Mouse (Mus musculus) bone marrow macrophage, adult 2 months (primary cell): ENCODE measurements around the gene Map3k5. TPM values are rescaled to one million over a fixed set of nuclear protein-coding genes. Genes with fewer than 3 reads are reported as not detected.

Source experiments
- H3K27ac ChIP-seq: 2 replicates; pipeline ENCODE4 v1.5.1; 2012; ENCODE audit warnings: low read depth, low read length; ENCODE audit not compliant: insufficient read depth
- H3K4me1 ChIP-seq: 2 replicates; pipeline ENCODE4 v1.6.1; 2012; ENCODE audit warnings: low read length; ENCODE audit not compliant: control insufficient read depth, insufficient read depth
- H3K4me3 ChIP-seq: 2 replicates; pipeline ENCODE4 v1.5.1; 2012; ENCODE audit warnings: mild to moderate bottlenecking, low read length, moderate library complexity; ENCODE audit not compliant: insufficient read depth
- CTCF ChIP-seq: IDR thresholded peaks from 2 replicates; pipeline ENCODE4 v1.5.1; 2012; ENCODE audit warnings: low read depth, mild to moderate bottlenecking, low read length, moderate library complexity
- POLR2A ChIP-seq: IDR thresholded peaks from 2 replicates; pipeline ENCODE4 v1.6.1; 2012; ENCODE audit warnings: mild to moderate bottlenecking, low read depth, low read length, borderline replicate concordance
- polyA plus RNA-seq: library from polyadenylated mRNA; stranded (reverse); fragments of >200 nt; gene quantifications from 2 replicates; pipeline ENCODE4 v1.2.4, GENCODE M21; 2012; ENCODE audit not compliant: missing spikeins, insufficient read depth, insufficient read length

Gene Map3k5
- polyA plus RNA-seq, 1 experiment = 22.0 TPM

DNA sequence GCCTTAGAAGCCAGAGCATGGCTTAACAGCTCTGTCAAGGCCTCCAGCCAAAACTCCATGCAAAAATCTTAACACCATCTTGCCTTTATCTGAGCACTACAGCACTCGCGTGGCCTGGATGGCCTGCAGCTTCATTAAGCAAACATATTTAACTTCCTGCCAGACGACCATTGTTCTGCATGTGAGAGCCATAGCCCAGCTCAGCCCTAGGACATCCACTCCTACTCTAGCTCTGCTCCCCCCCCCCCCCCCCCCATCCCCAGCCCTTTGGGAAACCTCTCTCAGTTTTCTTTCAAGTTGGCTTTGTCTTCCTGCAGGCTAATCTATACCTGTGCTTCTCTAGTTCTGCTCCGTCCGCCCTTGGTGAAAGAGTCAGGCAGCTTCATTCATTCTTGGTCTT lies 67.7 kb downstream of the Map3k5 start:
- TF ChIP-seq POLR2A = no peak
- TF ChIP-seq CTCF = no peak
- H3K4me3 ChIP-seq = no peak overlapping the region
- no peak overlapping the region for H3K27ac ChIP-seq
- H3K4me1 ChIP-seq = peaks cover 35% of the 10 kb centered on the region

- no peak overlapping the region for H3K4me3 ChIP-seq
- peaks cover 35% of the 10 kb centered on the region for H3K4me1 ChIP-seq
- no peak for TF ChIP-seq POLR2A
- TF ChIP-seq CTCF = no peak
- peak overlapping the region; percentile 39 for H3K27ac ChIP-seq
Observed at GRCm38 (mm10) chr10:20003006-20003405, 68.7 kb downstream of the Map3k5 start.

GRCm38 (mm10) chr10:20004786-20005185 lies 70.5 kb downstream of the Map3k5 start:
- Histone ChIP-seq H3K4me3 (no peak overlapping the region), H3K27ac (no peak overlapping the region), H3K4me1 (peaks cover 32% of the 10 kb centered on the region)
- TF ChIP-seq CTCF (no peak), POLR2A (no peak)

GRCm38 (mm10) chr10:20005491-20005952 lies 71.2 kb downstream of the Map3k5 start:
- Histone ChIP-seq H3K4me1 (peaks cover 28% of the 10 kb centered on the region), H3K27ac (no peak overlapping the region), H3K4me3 (no peak overlapping the region)
- TF ChIP-seq CTCF (no peak), POLR2A (no peak)

DNA sequence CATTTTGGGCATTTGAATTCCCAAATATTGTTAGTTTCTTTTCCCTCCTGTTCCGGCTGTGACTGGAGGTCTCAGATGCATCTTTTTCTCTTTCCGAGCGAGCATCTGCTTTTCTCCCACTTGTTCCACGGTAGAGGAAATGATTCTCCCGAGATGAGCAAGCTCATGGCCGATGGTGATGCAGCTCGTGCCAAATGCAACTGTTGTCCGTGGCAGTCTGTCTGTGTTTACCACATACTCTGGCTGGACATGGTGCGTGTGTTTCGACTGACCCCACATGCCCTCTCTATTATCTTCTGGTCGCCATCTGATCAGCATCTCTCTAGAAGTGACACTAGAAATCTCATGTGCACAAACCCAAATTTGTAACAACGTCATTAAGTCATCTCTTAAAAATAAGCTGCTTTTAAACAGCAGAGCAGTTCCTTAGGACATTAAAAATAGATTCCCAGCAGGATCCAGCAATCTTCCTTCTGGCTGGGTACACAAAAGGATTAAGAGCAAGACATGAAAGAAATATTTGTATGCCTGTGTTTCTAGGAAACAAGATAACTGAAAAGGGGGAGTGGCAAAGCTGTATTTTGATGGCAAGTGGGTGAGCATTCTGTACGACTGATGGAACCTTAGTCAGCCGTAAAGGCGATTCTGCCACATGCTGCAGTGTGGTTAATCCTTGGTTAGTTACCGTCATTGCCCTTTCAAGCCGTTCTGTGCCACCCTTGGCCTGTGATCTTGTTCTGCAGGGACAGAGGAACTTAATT lies 72.2 kb downstream of the Map3k5 start:
- no peak overlapping the region for H3K27ac ChIP-seq
- H3K4me3 ChIP-seq = no peak overlapping the region
- TF ChIP-seq POLR2A (no peak), CTCF (no peak)
- H3K4me1 ChIP-seq = peaks cover 27% of the 10 kb centered on the region

- Histone ChIP-seq H3K27ac (no peak overlapping the region), H3K4me3 (no peak overlapping the region), H3K4me1 (peaks cover 9% of the 10 kb centered on the region; the same call in 1 of the 2 replicates)
- no peak for TF ChIP-seq POLR2A
- no peak for TF ChIP-seq CTCF
Observed at GRCm38 (mm10) chr10:20009310-20009709, 75.0 kb downstream of the Map3k5 start.

- Histone ChIP-seq H3K27ac (no peak overlapping the region), H3K4me1 (0 out of 2 replicates have a peak, but pooled peaks cover 4% of the 10 kb centered on the region), H3K4me3 (no peak overlapping the region)
- TF ChIP-seq CTCF = no peak
- TF ChIP-seq POLR2A = no peak
Observed at GRCm38 (mm10) chr10:20010018-20010417, 75.7 kb downstream of the Map3k5 start.

GRCm38 (mm10) chr10:20018406-20018805 lies 84.1 kb downstream of the Map3k5 start:
- Histone ChIP-seq H3K27ac (no peak overlapping the region), H3K4me3 (no peak overlapping the region), H3K4me1 (no peaks in the 10 kb centered on the region)
- no peak for TF ChIP-seq CTCF

GRCm38 (mm10) chr10:20018806-20019205 lies 84.5 kb downstream of the Map3k5 start:
- Histone ChIP-seq H3K4me3 (no peak overlapping the region), H3K4me1 (no peaks in the 10 kb centered on the region), H3K27ac (no peak overlapping the region)
- TF ChIP-seq CTCF = no peak
- TF ChIP-seq POLR2A = no peak

DNA sequence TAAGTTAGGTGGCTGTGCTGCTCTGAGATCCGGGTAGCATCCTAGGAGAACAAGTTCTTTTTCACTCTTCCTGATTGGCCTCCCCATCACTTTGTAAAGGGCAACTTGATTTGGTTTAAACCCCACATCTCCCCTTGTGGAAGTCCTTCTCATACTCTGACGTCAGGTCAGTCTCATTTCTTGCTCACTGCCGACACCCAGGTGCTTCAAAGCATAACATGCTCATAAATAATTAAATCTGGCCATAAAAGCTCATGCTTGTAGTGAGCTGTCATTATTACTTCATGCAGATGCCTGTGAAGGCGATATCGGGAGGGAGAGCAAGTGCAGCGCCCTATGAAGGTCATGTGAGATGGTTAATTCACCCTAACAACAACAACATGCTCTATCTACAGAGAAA lies 87.0 kb downstream of the Map3k5 start:
- TF ChIP-seq POLR2A (no peak), CTCF (no peak)
- H3K4me1 ChIP-seq = no peaks in the 10 kb centered on the region
- H3K4me3 ChIP-seq = no peak overlapping the region
- no peak overlapping the region for H3K27ac ChIP-seq
